Mouse (Mus musculus) spleen, adult 2 months (tissue): ENCODE measurements around the gene Vpreb3. TPM values are rescaled to one million over a fixed set of nuclear protein-coding genes. Genes with fewer than 3 reads are reported as not detected.

Experiments
- DNase-seq, 2 experiments: peaks; one replicate each; pipeline versions ENCODE4 v3.0.0 to v3.0.0-alpha.2; 2012 to 2021; ENCODE audit warnings: low spot score in 2 of 2, low read depth in 1 of 2
- H3K27ac ChIP-seq: fragments of 200-500 bp; 2 replicates; pipeline ENCODE4 v1.5.1; 2012; ENCODE audit warnings: low read length, inconsistent platforms; ENCODE audit not compliant: insufficient read depth
- H3K27me3 ChIP-seq: fragments of 200-500 bp; 2 replicates; pipeline ENCODE4 v1.6.1; 2012; ENCODE audit warnings: mild to moderate bottlenecking, moderate library complexity, low read length, inconsistent platforms; ENCODE audit not compliant: control insufficient read depth, insufficient read depth
- H3K36me3 ChIP-seq: fragments of 200-500 bp; 2 replicates; pipeline ENCODE4 v1.6.1; 2012; ENCODE audit warnings: mild to moderate bottlenecking, low read length, inconsistent platforms; ENCODE audit not compliant: control insufficient read depth, insufficient read depth
- H3K4me1 ChIP-seq: fragments of 200-500 bp; 2 replicates; pipeline ENCODE4 v1.6.1; 2011; ENCODE audit warnings: inconsistent platforms; ENCODE audit not compliant: control insufficient read depth, insufficient read depth, insufficient read length
- H3K4me3 ChIP-seq: fragments of 200-500 bp; 2 replicates; pipeline ENCODE4 v1.5.1; 2011; ENCODE audit warnings: mild to moderate bottlenecking, inconsistent platforms; ENCODE audit not compliant: insufficient read depth, insufficient read length; ENCODE audit errors: extremely low read depth
- CTCF ChIP-seq: fragments of 200-500 bp; IDR thresholded peaks from 2 replicates; pipeline ENCODE4 v1.5.1; 2011; ENCODE audit warnings: mild to moderate bottlenecking, inconsistent platforms; ENCODE audit not compliant: insufficient read depth, insufficient read length, insufficient replicate concordance; ENCODE audit errors: extremely low read depth
- POLR2A ChIP-seq: fragments of 200-500 bp; IDR thresholded peaks from 2 replicates; pipeline ENCODE4 v1.6.1; 2011; ENCODE audit warnings: low read depth, low read length, inconsistent platforms
- WGBS: fragments of 180-500 bp; shearing (Covaris S2); methylation state at CpG from one replicate; pipeline ENCODE4 v1.1.7; 2018; 5-methylcytosine and 5-hydroxymethylcytosine counted together
- polyA plus RNA-seq: library from polyadenylated mRNA; depleted of rRNA; stranded (reverse); fragments of >200 nt; gene quantifications from 2 replicates; pipeline ENCODE4 v1.2.3, GENCODE M21; 2012

The Vpreb3 gene
- polyA plus RNA-seq, 1 experiment, result 178 TPM

GRCm38 (mm10) chr10:75919026-75919425 lies 23.8 kb upstream of the Vpreb3 start:
- Histone ChIP-seq H3K36me3 (peaks cover 15% of the 10 kb centered on the region), H3K4me3 (no peak overlapping the region), H3K27me3 (no peaks in the 10 kb centered on the region), H3K4me1 (no peaks in the 10 kb centered on the region; the same call in 1 of the 2 replicates), H3K27ac (no peak overlapping the region)
- no peak for DNase-seq
- no peak for TF ChIP-seq CTCF
- TF ChIP-seq POLR2A, result no peak
- WGBS, result 93% methylated on average over 5 of the region's 5 CpGs

- peak within 1 kb of the TSS; percentile 97 for H3K27ac ChIP-seq
- H3K4me1 ChIP-seq, result no peaks in the 10 kb centered on the region; the same call in 1 of the 2 replicates
- H3K36me3 ChIP-seq, result 0 out of 2 replicates have a peak, but pooled peaks cover 3% of the 10 kb centered on the region
- peak; percentile 86 to 93 for DNase-seq
- TF ChIP-seq POLR2A (peak; percentile 23), CTCF (no peak)
- WGBS, result under 1% methylated on average over 75 of the region's 76 CpGs
- H3K4me3 ChIP-seq, result peak within 1 kb of the TSS; percentile 99
- no peaks in the 10 kb centered on the region for H3K27me3 ChIP-seq
Measured at GRCm38 (mm10) chr10:75921026-75921725, 21.7 kb upstream of the Vpreb3 start, which contains the start of gene Smarcb1. Gene Smarcb1 (minus strand): TSS chr10:75921617.

GRCm38 (mm10) chr10:75921726-75922560 lies 20.9 kb upstream of the Vpreb3 start:
- H3K4me3 ChIP-seq, result peak overlapping the region; percentile 99
- TF ChIP-seq CTCF (no peak), POLR2A (no peak)
- H3K27me3 ChIP-seq, result no peaks in the 10 kb centered on the region
- H3K4me1 ChIP-seq, result no peaks in the 10 kb centered on the region; the same call in 1 of the 2 replicates
- H3K27ac ChIP-seq, result peak overlapping the region; percentile 71
- DNase-seq, result no peak
- H3K36me3 ChIP-seq, result no peaks in the 10 kb centered on the region
- 6% methylated on average over 22 of the region's 22 CpGs for WGBS

- DNase-seq, result no peak
- TF ChIP-seq POLR2A (no peak), CTCF (no peak)
- 60% methylated on average over 2 of the region's 2 CpGs for WGBS
- no peaks in the 10 kb centered on the region; the same call in 1 of the 2 replicates for H3K4me1 ChIP-seq
- H3K36me3 ChIP-seq, result no peaks in the 10 kb centered on the region
- H3K27me3 ChIP-seq, result no peaks in the 10 kb centered on the region
- H3K4me3 ChIP-seq, result no peak overlapping the region
- H3K27ac ChIP-seq, result no peak overlapping the region
Measured at GRCm38 (mm10) chr10:75924324-75924723, 18.5 kb upstream of the Vpreb3 start.

- H3K27me3 ChIP-seq, result no peaks in the 10 kb centered on the region
- H3K36me3 ChIP-seq, result no peaks in the 10 kb centered on the region
- WGBS, result 75% methylated on average over 13 of the region's 13 CpGs
- H3K27ac ChIP-seq, result no peak overlapping the region
- TF ChIP-seq POLR2A (no peak), CTCF (no peak)
- peak overlapping the region; percentile 6; the same call in 1 of the 2 replicates for H3K4me3 ChIP-seq
- no peak for DNase-seq
- peaks cover under 1% of the 10 kb centered on the region; the same call in 1 of the 2 replicates for H3K4me1 ChIP-seq
Measured at GRCm38 (mm10) chr10:75926396-75926795, 16.5 kb upstream of the Vpreb3 start.

GRCm38 (mm10) chr10:75930304-75930703 lies 12.6 kb upstream of the Vpreb3 start:
- Histone ChIP-seq H3K4me1 (peaks cover 14% of the 10 kb centered on the region), H3K4me3 (no peak overlapping the region), H3K27ac (no peak overlapping the region), H3K36me3 (no peaks in the 10 kb centered on the region), H3K27me3 (no peaks in the 10 kb centered on the region)
- TF ChIP-seq CTCF, result no peak
- TF ChIP-seq POLR2A, result no peak
- no peak for DNase-seq
- 62% methylated on average over 6 of the region's 6 CpGs for WGBS
